Mouse (Mus musculus) heart, embryonic 16.5 days (tissue): ENCODE results near the gene Pkdcc. TPM values are rescaled to one million over a fixed set of nuclear protein-coding genes. Genes with fewer than 3 reads are reported as not detected.

Source experiments
- ATAC-seq: fragments of 200-750 bp; cut with Nextera tagmentation; replicated peaks from 2 replicates; pipeline ENCODE4 v1.8.0; 2017; ENCODE audit warnings: moderate number of reproducible peaks; ENCODE audit not compliant: insufficient read depth, low FRiP score; ENCODE audit errors: extremely low read depth
- H3K27ac ChIP-seq: fragments of 300-500 bp; sonication (generic); 2 replicates; pipeline ENCODE4 v1.5.1; 2014; ENCODE audit warnings: mild to moderate bottlenecking, low read length, control low read depth, moderate library complexity
- H3K27me3 ChIP-seq: fragments of 300-500 bp; sonication (generic); 2 replicates; pipeline ENCODE4 v1.6.1; 2014; ENCODE audit warnings: low read length, mixed read lengths; ENCODE audit not compliant: control insufficient read depth, insufficient read depth
- H3K36me3 ChIP-seq: fragments of 300-500 bp; sonication (generic); 2 replicates; pipeline ENCODE4 v1.6.1; 2014; ENCODE audit not compliant: control insufficient read depth, insufficient read depth
- H3K4me1 ChIP-seq: fragments of 300-500 bp; sonication (generic); 2 replicates; pipeline ENCODE4 v1.6.1; 2014; ENCODE audit warnings: low read length, mixed read lengths; ENCODE audit not compliant: control insufficient read depth, insufficient read depth
- H3K4me2 ChIP-seq: fragments of 300-500 bp; sonication (generic); 2 replicates; pipeline ENCODE4 v1.6.1; 2014; ENCODE audit warnings: low read depth, mild to moderate bottlenecking, control low read depth, low read length
- H3K4me3 ChIP-seq: fragments of 300-500 bp; sonication (generic); 2 replicates; pipeline ENCODE4 v1.5.1; 2014; ENCODE audit warnings: mild to moderate bottlenecking, control low read depth, low read length
- H3K9ac ChIP-seq: fragments of 300-500 bp; sonication (generic); 2 replicates; pipeline ENCODE4 v1.6.1; 2014; ENCODE audit warnings: low read length, control low read depth
- H3K9me3 ChIP-seq: fragments of 300-500 bp; sonication (generic); replicated peaks from 2 replicates; pipeline ENCODE4 v1.6.1; 2016; ENCODE audit warnings: low read length; ENCODE audit not compliant: control insufficient read depth
- WGBS: fragments of 180-500 bp; shearing (Covaris S2); extraction: QIAGEN DNeasy Blood & Tissue Kit; methylation state at CpG from one replicate; pipeline ENCODE4 v1.1.7; 2014; 5-methylcytosine and 5-hydroxymethylcytosine counted together
- polyA plus RNA-seq: library from polyadenylated mRNA; unstranded; fragments of >200 nt; fragmentation: Nextera tagmentation; extraction: Ambion mirVana; gene quantifications from 2 replicates; pipeline ENCODE4 v1.2.1, GENCODE M21; 2015

Pkdcc gene
- polyA plus RNA-seq, 1 experiment from 2014 or later = 10.9 TPM

DNA sequence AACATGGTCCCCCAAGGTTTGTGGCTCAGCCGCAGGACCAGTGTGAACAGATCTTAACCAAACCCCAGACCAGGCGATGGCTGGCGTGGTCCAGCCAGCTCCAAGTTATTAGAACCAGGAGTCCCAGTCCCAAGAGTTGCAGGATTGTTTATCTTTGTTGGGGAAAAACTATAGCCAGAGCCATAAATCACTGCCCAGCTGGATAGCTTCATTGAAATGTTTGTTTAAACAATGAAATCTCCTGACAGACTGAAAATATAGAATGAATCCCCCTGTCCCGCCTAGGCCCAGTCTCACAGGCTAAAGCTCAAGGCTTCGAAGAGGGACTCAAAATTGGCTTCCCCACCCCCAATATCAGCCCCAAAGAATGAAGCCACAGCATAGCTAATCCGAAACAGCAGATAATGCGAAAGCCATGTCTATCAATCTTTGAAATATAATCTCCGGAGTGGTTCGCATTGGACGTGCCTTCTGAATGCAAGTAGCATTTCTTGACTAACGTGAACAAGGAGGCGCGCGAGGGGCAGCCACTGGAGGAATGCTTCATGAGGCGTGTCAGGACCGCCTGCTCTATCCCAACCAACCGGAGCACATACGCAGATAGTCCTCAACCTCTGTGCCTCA, 35.9 kb downstream of the Pkdcc start:
- no peaks in the 10 kb centered on the region for H3K4me1 ChIP-seq
- no peak for ATAC-seq
- no peaks in the 10 kb centered on the region for H3K27me3 ChIP-seq
- 75% methylated on average over 18 of the region's 18 CpGs for WGBS
- H3K9me3 ChIP-seq = no peaks in the 10 kb centered on the region
- H3K4me3 ChIP-seq = no peak overlapping the region
- H3K36me3 ChIP-seq = no peaks in the 10 kb centered on the region
- H3K27ac ChIP-seq = no peak overlapping the region
- no peak overlapping the region for H3K9ac ChIP-seq
- no peak overlapping the region for H3K4me2 ChIP-seq

GRCm38 (mm10) chr17:83253051-83253649, 38.1 kb downstream of the Pkdcc start:
- no peak; the same call in 1 of the 2 replicates for ATAC-seq
- Histone ChIP-seq H3K4me3 (no peak overlapping the region), H3K36me3 (no peaks in the 10 kb centered on the region), H3K27me3 (no peaks in the 10 kb centered on the region), H3K4me1 (no peaks in the 10 kb centered on the region), H3K9ac (no peak overlapping the region), H3K4me2 (no peak overlapping the region), H3K9me3 (no peaks in the 10 kb centered on the region), H3K27ac (no peak overlapping the region)
- WGBS = 25% methylated on average over 12 of the region's 12 CpGs

DNA sequence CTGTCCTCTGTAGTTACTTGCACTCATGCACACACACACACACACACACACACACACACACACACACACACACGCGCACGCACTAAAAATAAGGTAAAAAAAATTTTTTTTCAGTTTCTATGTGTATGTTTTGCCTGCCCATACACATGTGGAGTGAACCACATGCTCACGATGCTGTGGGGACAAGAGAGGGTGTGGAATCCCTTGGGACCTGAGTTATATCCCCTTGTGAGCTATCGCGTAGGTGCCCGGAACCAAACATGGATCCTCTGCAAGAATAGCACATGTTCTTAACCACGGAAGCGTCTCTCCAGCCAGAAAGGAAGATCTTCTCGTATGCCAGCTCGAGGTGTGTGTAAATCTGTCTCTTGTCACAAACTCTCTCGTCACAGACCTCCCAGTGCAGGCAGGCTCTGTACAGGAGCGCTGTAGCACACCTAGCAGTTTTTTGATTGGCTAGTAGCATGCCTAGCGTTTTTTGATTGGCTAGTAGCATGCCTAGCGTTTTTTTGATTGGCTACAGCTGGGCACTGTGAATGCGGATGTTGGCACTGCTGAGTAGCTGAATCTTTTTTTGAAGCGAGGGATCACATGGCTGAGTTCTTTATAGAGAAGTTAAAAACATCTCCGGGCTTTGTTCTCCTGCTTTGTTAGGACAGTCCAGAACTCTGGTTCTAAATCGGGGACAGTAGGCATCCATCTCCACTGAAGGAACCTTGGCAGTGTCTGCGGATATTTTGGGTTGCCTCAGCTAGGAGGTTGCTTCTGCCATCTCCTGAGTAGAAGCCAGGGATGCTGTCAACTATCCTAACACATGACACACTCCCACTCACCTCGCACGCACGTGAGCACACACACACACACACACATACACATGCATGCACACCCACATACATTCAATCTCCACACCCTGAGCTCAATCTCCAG, 52.4 kb downstream of the Pkdcc start:
- peak; percentile 94 for ATAC-seq
- Histone ChIP-seq H3K9me3 (no peaks in the 10 kb centered on the region), H3K36me3 (no peaks in the 10 kb centered on the region), H3K27ac (peak overlapping the region; percentile 62), H3K27me3 (no peaks in the 10 kb centered on the region), H3K4me3 (peak overlapping the region; percentile 47), H3K4me1 (peaks cover 9% of the 10 kb centered on the region), H3K4me2 (peak overlapping the region; percentile 73), H3K9ac (peak overlapping the region; percentile 59)
- WGBS = 41% methylated on average over 23 of the region's 23 CpGs

GRCm38 (mm10) chr17:83271509-83271908, 56.4 kb downstream of the Pkdcc start:
- no peak overlapping the region for H3K9ac ChIP-seq
- WGBS = 3% methylated on average over 3 of the region's 3 CpGs
- no peaks in the 10 kb centered on the region for H3K36me3 ChIP-seq
- H3K4me3 ChIP-seq = no peak overlapping the region
- ATAC-seq = no peak
- H3K4me2 ChIP-seq = no peak overlapping the region
- no peaks in the 10 kb centered on the region; the same call in 1 of the 2 replicates for H3K27me3 ChIP-seq
- no peak overlapping the region for H3K27ac ChIP-seq
- H3K4me1 ChIP-seq = peaks cover 18% of the 10 kb centered on the region
- no peaks in the 10 kb centered on the region for H3K9me3 ChIP-seq

DNA sequence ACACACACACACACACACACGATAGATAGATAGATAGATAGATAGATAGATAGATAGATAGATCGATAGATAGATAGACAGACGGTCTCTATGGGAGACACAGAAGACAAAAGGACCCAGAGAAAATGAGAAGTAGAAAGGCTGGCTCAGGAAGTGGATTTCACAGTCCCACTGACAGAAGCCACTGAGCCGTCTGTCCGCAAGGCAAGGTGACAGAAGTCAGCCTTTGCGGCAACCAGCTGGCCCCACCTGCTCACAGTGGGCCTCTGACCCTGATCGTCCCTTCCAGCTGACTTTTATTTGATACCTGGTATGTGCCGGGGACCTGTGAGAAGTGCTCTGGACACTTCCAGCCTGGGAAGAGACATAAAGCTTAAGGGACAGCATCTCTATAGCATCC, 57.5 kb downstream of the Pkdcc start:
- Histone ChIP-seq H3K4me1 (peaks cover 23% of the 10 kb centered on the region), H3K9me3 (no peaks in the 10 kb centered on the region), H3K4me2 (no peak overlapping the region), H3K4me3 (no peak overlapping the region), H3K9ac (no peak overlapping the region), H3K36me3 (no peaks in the 10 kb centered on the region), H3K27ac (no peak overlapping the region), H3K27me3 (no peaks in the 10 kb centered on the region; the same call in 1 of the 2 replicates)
- no peak for ATAC-seq
- 65% methylated on average over 8 of the region's 8 CpGs for WGBS

DNA sequence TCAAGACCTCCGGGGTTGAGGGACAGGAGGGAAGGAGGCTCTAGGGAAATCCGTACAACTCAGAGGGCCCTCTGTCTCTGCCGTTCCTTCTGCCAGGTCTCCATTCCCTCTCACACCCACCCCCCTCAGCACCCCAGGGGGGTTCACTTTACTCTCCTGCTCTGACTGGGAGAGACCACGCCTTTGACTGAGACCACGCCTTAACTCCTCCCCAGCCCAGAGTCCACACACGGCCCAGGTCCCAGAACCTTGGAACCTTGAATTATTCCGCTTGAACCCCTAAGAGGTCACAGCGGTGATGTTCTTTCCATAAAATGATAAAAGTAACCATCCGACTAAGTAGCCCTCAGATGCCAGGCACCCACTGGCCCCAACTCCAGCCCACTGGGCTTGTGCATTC, 58.5 kb downstream of the Pkdcc start:
- Histone ChIP-seq H3K9me3 (no peaks in the 10 kb centered on the region), H3K4me3 (no peak overlapping the region), H3K4me2 (peak overlapping the region; percentile 8; the same call in 1 of the 2 replicates), H3K27ac (no peak overlapping the region), H3K4me1 (peaks cover 29% of the 10 kb centered on the region), H3K27me3 (no peaks in the 10 kb centered on the region; the same call in 1 of the 2 replicates), H3K36me3 (no peaks in the 10 kb centered on the region), H3K9ac (no peak overlapping the region; the same call in 1 of the 2 replicates)
- 28% methylated on average over 9 of the region's 9 CpGs for WGBS
- ATAC-seq = no peak

GRCm38 (mm10) chr17:83274101-83274500, 59.0 kb downstream of the Pkdcc start:
- no peak overlapping the region for H3K4me3 ChIP-seq
- WGBS = 36% methylated on average over 4 of the region's 4 CpGs
- no peaks in the 10 kb centered on the region for H3K9me3 ChIP-seq
- peak overlapping the region; percentile 41 for H3K27ac ChIP-seq
- H3K36me3 ChIP-seq = no peaks in the 10 kb centered on the region
- peaks cover 33% of the 10 kb centered on the region for H3K4me1 ChIP-seq
- H3K9ac ChIP-seq = no peak overlapping the region
- H3K27me3 ChIP-seq = no peaks in the 10 kb centered on the region; the same call in 1 of the 2 replicates
- no peak overlapping the region for H3K4me2 ChIP-seq
- no peak for ATAC-seq
